Mouse (Mus musculus) frontal cortex, postnatal 10 days (tissue): Measurements from ENCODE around the gene Tesmin.

Experiments used
- DNase-seq, 2 experiments: peaks; one replicate each; pipeline ENCODE4 v3.0.0; 2022; ENCODE audit warnings: low spot score in 2 of 2, mixed read lengths in 1 of 2

Gene Tesmin

DNA sequence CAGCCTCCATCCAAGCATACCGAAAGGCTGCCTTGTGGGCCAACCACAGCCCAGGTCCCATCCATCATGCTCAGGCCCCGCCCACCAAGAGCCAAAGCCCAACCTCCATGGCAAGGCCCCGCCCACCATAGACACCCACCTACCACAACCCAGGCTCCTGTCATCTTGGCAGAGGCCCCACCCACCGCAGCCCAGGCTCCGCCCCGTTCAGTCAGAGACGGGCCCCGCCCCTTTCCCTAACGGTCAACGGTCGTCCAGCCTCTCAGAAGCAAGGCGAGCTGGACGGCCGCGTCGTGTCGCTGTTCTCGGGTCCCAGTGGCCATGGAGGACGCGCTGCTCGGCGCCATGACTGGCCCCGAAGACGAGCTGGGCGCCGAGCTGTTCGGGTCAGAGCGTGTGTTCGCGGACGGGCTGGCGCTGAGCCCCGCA, at the start of gene Tesmin:
Gene Tesmin (plus strand): TSS at position 229 of the 429 bp plus-strand sequence.
- peak; percentile 89 to 93 for DNase-seq

GRCm38 (mm10) chr19:3339187-3339586, 49.5 kb upstream of the Tesmin start:
- no peak for DNase-seq

GRCm38 (mm10) chr19:3341021-3341420, 47.6 kb upstream of the Tesmin start:
- DNase-seq, result no peak

GRCm38 (mm10) chr19:3343929-3344328, 44.7 kb upstream of the Tesmin start:
- DNase-seq, result no peak

DNA sequence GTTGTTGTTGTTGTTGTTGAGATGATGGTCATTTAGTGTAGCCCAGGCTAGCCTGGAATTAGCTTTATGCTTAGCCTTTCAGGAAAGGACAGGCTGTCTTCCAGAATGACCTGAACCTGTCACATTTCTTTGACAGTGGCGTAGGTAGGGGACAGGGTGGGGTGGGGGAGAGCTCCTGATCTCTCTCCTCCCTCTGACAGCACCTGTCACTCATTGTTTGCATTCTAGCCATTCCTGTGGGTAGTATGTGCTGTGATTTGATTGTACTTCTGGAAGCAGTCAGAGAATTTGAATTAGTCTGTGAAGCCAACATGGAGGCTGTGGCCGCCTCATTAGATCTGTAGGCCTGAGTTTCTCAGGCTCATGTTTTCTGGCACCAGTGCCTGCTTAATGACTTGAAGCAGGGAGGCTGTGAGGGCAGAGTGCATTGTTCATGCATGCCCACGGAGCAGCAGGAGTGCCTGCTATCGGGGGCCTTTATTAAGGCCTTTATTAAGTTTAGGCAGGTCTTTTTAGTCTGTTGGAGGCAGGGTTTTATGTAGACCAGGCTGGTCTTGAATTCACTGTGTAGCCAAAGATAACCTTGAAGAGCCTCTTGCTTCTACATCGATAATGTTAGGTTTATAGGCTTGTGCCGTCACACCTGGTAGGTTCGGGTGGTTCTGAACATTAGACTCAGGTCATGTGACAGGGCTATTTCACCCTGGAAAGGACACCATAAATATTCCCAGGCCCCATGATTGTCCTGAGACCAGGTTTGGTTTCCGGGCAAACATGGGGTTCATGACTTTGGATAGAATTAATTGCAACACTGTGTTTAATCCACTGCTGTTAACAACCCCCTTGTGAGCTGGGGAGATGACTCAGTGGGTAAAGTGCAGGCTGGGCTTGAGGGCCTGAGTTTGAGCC, 43.8 kb upstream of the Tesmin start:
- DNase-seq, result no peak

GRCm38 (mm10) chr19:3347784-3348183, 40.9 kb upstream of the Tesmin start:
- DNase-seq, result no peak

DNA sequence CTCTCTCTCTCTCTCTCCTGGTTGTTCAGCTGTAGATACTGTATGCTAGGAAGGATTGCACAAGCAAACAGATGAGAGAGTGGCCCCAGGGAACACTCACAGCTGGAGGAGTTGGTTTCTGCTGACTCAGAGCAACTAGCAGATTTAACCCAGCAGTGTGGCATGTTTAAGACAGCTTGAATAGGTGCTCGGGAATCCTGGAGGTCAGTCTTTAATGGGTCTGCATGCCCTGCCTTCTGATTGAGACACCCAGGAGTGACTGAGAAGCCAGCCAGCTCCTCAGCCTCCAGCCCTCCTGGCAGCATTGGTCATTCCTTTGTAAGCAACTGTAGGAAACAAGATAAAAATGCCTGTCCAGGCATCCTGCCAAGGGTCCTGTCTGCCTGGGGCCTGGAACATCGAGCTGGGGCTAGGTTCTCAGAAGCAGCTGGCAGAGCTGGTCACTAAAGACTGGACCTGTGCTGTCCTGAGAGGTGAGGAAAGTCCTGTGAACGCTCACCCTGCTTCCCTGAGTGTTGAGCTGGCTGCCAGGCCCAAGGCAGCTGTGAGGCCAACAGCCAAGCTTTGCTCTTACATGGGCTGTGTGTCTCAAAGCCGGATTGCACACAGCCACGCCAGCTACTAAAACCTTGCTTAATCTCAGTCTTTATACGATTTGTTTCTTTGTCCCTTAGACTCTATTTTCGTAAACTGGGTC, 35.1 kb upstream of the Tesmin start:
- DNase-seq, result peak; percentile 22 to 34

DNA sequence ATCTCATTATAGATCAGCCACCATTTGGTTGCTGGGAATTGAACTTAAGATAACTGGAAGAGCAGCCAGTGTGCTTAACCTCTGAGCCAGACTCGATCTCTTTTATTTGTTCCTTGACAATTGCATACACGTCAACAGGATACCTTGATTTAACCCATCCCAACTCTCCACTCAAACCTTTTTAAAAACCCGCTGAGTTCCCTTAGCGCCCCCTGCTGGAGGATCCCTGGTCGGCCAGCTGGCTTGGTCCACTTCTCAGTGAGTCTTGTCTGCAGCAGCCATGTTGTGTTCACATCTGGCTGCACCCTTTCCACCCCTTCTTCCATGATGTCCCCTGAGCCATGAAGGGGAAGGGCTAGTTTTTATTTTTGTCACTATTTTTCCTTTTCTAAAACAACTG, 33.6 kb upstream of the Tesmin start:
- DNase-seq, result no peak

GRCm38 (mm10) chr19:3356516-3356915, 32.1 kb upstream of the Tesmin start:
- DNase-seq, result no peak

DNA sequence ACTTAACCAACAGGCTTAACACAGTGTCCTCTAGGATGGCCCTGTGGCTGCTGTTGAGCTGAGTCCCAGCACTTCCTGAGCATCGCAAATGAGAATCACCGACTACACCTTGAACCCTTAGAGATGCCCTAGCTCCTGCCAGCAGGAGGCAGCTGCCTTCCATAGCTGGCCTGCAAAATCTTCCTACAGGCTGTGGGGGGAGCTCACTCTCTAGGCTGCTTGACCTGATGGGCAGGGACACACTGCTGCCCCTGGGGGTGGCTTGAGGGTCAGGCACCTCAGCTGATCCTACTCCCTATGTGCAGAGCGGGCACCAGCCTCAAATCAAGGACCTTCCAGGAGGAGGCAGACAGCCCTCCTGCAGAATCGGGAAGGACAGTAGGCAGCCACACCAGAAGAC, 31.0 kb upstream of the Tesmin start:
- DNase-seq, result no peak

DNA sequence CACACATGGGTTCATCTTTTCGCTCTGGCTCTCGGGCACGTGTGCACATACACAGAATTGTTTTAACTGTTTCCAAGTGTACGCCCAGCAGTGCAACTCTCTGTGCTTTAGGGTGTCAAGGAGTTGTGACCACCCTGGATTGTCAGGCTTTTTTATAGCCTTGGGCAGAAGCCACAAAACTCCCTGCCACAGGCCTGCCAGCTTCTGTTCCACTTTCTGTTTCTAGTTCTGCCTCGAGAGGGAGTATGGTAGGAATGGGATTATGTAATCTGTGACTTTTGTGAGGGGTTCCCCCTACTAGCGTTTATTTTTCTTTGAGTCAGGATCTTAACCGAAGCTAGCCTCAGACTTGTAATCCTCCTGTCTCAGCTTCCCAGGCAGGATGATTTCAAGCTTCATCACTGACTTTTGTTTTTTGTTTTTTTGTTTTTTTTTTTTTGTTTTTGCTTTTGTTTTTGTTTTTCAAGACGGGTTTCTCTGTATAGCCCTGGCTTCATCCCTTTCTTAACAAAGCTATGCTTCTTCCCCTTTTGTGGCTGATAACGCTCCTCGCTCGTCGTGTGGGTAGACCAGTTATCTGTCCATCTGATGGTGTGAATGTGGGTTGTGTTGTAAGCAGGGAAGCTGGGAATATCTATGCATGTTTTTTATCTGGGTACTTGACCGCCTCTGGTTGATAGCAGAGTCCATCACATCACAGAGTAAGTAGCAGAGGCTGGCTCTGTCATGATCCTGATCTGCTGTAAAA, 28.6 kb upstream of the Tesmin start:
- no peak for DNase-seq

DNA sequence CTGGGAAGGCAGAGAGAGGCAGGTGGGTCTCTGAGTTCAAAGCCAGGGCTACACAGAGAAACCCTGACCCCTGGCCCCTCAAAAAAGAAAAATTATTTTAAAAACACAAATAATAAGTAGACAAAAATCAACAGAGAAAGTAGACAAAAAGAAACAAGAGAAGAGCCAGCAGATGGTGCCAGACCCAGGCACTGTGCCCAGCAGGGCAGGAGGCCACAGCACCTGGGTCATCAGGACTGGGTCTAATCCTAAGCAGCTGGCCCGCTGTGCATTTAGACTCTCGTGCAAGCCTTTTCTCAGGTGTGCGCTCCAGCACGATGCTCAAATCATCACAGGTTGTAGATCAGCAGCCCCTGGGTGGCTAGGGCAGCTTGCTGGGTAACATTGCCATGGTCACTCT, 25.1 kb upstream of the Tesmin start:
- DNase-seq, result no peak

DNA sequence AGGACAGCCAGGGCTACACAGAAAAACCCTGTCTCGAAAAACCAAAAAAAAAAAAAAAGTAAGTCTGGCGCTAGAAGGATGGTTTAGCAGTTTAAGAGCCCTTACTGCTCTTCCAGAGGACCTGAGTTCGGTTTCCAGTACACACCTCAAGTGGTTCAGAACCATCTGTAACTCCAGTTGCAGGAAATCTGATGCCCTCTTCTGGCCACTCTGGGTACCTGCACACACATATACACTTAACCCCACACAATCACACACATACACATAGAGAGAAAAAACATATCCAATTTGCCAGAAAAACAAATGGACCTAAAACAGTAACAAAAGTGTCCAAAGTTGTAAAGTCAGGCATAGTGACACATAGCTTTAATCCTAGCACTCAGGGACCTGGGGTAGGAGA, 23.6 kb upstream of the Tesmin start:
- no peak for DNase-seq

DNA sequence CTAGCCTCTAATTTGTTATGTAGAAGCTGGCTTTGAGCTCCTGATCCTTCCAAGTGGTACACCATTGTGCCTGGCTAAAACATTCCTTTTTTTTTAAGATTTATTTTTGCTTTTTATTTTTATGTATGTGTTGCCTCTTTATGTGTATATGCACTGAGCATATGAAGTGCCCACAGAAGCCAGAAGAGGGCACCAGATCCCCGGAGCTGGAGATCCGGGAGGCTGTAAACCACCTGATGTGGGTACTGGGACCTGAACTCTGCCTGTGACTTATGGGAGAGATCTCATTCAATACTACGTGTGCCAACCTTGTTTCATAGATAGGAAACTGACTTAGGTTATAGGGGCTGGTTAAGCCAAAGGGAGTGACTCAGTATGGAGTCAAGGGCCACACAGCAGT, 20.4 kb upstream of the Tesmin start:
- no peak for DNase-seq

DNA sequence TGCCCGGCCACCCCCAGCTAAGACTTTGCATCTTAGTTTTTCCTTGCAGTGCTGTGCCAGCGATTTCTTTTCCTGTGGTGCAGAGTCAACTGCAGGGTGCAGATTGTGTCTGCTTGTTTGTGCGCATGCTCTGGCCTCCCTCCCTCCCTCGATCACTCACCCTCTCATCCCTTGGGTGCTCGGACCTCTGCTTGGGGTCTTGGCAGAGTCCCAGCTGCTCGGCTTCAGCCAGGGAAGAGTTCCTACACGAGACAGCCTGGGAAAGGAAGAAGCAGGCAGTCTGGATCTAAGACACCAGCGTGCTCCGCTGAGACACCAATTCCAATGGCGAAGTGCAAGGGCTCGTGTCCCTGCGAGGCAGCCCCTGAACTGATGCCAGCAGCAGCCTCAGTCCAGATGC, 15.3 kb upstream of the Tesmin start:
- DNase-seq, result no peak

DNA sequence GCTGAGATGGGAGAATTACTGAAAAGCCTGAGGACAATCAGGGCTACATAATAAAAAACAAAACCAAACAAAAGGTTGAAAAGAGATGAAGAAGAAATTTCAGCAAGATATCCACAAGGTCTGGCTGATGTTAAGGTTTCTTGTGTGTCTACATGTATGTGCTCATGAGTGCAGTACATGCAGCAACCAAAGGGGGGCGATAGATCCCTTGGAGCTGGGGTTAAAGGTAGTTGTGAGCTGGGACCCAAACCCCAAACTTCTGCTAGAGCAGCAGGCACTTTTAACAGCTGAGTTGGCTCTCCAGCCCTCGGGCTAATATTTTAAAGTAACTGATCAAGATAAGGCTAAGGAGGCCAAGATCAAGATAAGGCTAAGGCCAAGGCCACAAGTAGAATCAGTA, 14.6 kb upstream of the Tesmin start:
- no peak for DNase-seq

- no peak for DNase-seq
Measured at GRCm38 (mm10) chr19:3375945-3376495, 12.6 kb upstream of the Tesmin start.

DNA sequence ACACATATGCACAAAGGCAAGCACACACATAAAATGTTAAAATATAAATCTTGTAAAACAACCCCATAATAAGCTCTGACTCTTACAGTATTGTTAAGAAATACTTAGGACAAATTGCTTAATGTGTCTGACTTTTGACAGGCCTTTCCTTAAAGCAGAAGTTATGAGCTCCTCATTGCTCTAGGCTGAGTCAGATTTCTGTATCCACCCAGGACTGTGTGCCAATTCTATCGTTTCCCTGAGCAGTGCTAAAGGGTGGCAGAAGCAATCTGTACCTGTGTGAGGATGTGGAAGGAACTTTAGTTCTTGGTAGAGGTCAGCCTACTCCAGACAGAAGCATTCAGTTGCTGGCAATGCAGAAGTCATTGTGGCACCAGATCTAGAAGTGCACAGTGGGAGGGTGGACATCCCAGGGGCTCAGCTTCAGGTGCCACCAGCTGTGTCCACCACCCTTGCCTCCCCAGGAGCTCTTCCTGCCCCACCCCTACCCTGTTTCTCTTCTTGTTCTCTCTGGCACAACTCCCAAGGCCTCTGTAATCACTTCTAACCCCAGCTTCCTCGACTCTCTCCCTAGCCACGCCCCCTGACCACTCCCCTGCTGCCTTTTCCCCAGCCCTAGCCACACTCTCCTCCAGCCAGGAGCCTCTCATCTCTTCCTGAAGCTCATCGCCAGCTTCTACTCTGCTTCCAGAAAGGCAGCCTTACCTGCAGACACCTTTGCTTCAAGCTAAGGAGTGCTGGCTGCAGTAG, 11.5 kb upstream of the Tesmin start:
- DNase-seq, result no peak

DNA sequence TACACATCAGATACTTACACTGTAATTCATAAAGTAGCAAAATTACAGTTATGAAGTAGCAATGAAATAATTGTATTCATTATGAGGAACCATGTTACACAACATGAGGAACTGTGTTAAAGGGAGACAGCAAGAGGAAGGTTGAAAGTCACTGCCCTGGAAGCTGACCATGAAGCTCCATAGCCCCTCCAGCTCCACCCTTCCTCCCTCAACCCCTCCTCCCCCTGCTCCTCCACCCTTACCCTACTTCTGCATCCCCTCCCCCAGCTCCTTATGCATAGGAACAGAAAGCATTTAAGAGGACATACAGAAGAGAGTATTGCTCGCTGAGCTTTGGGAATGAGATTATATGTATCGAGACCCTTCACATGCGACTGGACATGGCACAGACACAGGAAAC, 10.0 kb upstream of the Tesmin start:
- DNase-seq, result no peak

DNA sequence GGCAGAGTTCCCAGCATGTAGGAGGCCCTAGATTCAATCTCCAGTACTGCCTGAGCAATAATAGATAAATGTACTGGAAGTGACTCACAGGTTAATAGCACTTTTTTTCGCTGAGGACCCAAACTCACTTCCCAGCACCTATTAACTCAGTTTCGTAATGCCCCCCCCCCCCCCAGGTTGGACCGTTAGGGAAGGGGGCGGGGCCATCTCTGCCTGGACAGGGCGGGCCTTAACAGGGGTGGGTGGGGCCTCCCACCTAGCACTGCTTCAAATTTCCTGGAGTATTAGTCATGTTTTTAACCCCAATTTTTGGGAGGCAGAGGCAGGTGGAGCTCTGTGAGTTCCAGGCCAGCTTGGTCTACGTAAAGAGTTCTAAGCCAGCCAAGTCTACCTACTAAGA, 596 bp upstream of the Tesmin start:
- no peak for DNase-seq

- peak; percentile 80 to 88 for DNase-seq
Measured at GRCm38 (mm10) chr19:3389089-3389488, 432 bp downstream of the Tesmin start.
